Mouse (Mus musculus): Measurements from ENCODE around the gene Tnfsf12.

The Tnfsf12 gene

DNA sequence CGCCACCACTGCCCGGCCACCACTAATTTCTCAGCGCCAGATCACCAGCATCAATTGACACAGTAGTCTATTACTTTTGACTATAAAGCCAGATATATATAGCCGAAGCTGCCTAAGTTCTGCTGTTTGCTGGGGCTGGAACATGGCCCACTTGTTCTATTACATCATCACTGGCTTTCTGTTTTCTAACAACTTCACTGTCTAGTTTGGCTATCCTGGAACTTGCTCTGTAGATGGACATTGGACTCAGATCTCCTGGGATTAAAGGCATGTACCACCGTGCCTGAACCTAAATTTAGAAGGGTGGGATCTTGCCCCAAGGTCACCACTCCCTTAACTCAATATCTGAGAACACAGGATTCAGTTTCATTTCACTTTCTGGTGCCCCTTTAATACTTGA, 49.8 kb downstream of the Tnfsf12 start:
- DNase-seq, result no peak
